Mouse (Mus musculus): Measurements from ENCODE around the gene Olfr469.

GRCm38 (mm10) chr7:107841719-107842118, 16.4 kb upstream of the Olfr469 start:
- no peak for TF ChIP-seq POLR2A (IDR thresholded peaks at IDR 0.05; ENCODE audit: low read depth, low read length)
- TF ChIP-seq CTCF (IDR thresholded peaks at IDR 0.05; ENCODE audit: extremely low read depth, insufficient read length, insufficient replicate concordance, low read depth, low read length) = no peak
